Mouse (Mus musculus): Measurements from ENCODE around the gene Gm4201.
"Not testable (repeated sequence)": the region's sequence is repeated elsewhere in the genome, so short reads cannot be mapped to it uniquely, and the experiment has no call there.

Gm4201 gene

GRCm38 (mm10) chr7:22565243-22565642 lies at the start of gene Gm4201:
Gm4201 (minus strand) TSS chr7:22565343.
- DNase-seq (ENCODE audit: low read depth, low spot score): not testable (repeated sequence)

- not testable (repeated sequence) for DNase-seq (ENCODE audit: low read depth, low spot score)
Measured at GRCm38 (mm10) chr7:22588027-22588426, 22.9 kb upstream of the Gm4201 start, which contains the start of gene Gm4565. Gm4565 (minus strand) TSS chr7:22588127.

GRCm38 (mm10) chr7:22534787-22535186 lies 30.4 kb downstream of the Gm4201 start, which contains the start of gene Gm8677:
Gm8677 (minus strand) TSS chr7:22534887.
- DNase-seq (ENCODE audit: low read depth, low spot score): not testable (repeated sequence)

DNA sequence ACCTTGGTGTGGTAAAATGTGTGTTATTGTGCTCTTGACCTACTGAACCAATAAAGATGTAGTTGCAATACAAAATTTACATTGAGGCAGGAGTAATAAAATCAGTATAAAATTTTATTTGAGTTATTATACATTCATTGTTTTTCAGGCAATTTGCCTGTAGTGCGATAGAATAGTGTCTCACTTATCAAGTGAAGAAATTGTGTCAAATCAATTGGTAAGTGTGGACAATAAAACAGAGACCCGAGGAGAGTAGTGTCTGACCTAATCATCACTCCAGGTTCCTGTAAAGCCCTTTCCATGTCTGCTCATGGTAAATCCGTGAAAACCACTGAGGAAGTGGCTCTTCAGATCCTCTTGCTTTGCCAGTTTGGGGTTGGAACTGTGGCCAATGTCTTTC lies 42.5 kb downstream of the Gm4201 start, which contains the start of gene Vmn1r152:
Gene Vmn1r152, plus strand, starts transcription at position 301 of the 400 bp plus-strand sequence.
- DNase-seq (ENCODE audit: low read depth, low spot score): not testable (repeated sequence)
